Mouse (Mus musculus) erythroblast, embryonic 14.5 days (primary cell): ENCODE results near the gene Il15.

Experiments
- GATA1 ChIP-seq: IDR thresholded peaks from 2 replicates; pipeline ENCODE4 v1.6.1; 2012; ENCODE audit warnings: low read length, inconsistent platforms, mixed read lengths
- TAL1 ChIP-seq: IDR thresholded peaks from 3 replicates; pipeline ENCODE4 v1.6.1; 2012; ENCODE audit warnings: low read length, inconsistent platforms, mixed read lengths

DNA sequence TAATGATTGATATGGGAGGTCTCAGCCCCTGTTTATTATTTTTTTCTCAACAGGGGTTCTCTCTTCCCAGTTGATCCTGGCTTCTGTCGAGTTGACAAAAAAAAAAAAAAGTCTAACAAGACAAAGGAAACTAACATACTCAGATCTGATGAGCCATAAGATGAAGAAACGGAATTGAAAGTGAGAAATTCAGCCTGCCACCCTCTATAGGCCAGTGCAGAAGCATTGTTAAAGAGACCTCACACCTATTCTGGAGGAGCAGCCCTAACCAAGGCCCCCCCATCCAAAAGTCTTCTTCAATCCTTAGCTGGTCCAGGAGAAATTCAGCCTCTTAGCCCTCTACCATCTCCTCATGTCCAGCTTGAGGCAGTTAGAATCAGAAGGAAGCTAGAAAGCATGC lies 20.7 kb downstream of the Il15 start:
- TF ChIP-seq GATA1 (no peak), TAL1 (no peak)
